In the genomic region with DNA sequence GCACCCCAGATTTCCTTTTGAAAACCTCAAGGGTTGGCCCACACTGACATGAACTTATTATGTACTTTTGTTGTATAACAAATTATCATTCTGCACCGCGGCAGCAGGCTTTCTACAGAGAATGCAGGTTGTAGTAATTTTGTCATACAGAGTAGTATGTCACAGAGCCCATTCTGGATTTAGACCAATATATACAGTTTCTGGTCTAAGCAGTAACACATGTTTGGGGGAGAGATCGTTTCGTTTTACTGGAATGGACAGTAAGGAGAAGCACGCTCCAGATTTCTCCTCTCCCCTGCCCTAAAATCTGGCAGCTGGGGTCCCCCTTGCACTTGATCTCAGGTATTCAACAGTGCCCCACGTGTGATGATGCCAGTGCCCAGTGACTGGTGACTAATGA, we compare ENCODE assay signal across 25 mouse cellular contexts.
DNase-seq lines count a peak whose midpoint lies in the region; ATAC-seq and TF ChIP-seq lines count a peak whose summit lies in the region.
"Had no signal": no experiment of that assay in that cellular context is flagged by ENCODE, and none has a peak within 500 bp of the region (broad histone marks: within the 10 kb centered on the region; RNA-seq: fewer than 3 reads in every experiment).

No protein-coding gene starts in this region.

- H3K27me3 ChIP-seq in embryonic facial prominence, embryonic 13.5 days, result peaks cover 26% of the 10 kb centered on the region
- no peaks in the 10 kb centered on the region for H3K27me3 ChIP-seq in limb, embryonic 10.5 days (ENCODE audit: low read depth, poor library complexity, severe bottlenecking)
- no peaks in the 10 kb centered on the region for H3K27me3 ChIP-seq in limb, embryonic 14.5 days (ENCODE audit: control insufficient read depth, insufficient read depth, low read length)
- no peaks in the 10 kb centered on the region for H3K27me3 ChIP-seq in forebrain, postnatal 0 days (ENCODE audit: insufficient read depth, low read length)
- H3K27me3 ChIP-seq: hindbrain, embryonic 12.5 days; hindbrain, embryonic 15.5 days; intestine, embryonic 15.5 days; Patski had no signal

- WGBS in embryonic facial prominence, embryonic 13.5 days, result 26% methylated on average over 6 of the region's 6 CpGs
- 86% methylated on average over 6 of the region's 6 CpGs for WGBS in limb, embryonic 10.5 days
- WGBS in limb, embryonic 14.5 days, result 21% methylated on average over 6 of the region's 6 CpGs
- WGBS in forebrain, postnatal 0 days, result 80% methylated on average over 6 of the region's 6 CpGs

- H3K27ac ChIP-seq in embryonic facial prominence, embryonic 13.5 days, result peak overlapping the region; percentile 55; the same call in 1 of the 2 replicates
- peak overlapping the region; percentile 17; the same call in 1 of the 2 replicates for H3K27ac ChIP-seq in limb, embryonic 10.5 days
- H3K27ac ChIP-seq in limb, embryonic 14.5 days (replicated peaks; ENCODE audit: low read depth, low read length), result peak overlapping the region; percentile 46
- H3K27ac ChIP-seq in forebrain, postnatal 0 days (ENCODE audit: low read depth, low read length), result no peak overlapping the region
- H3K27ac ChIP-seq: heart, adult 2 months; heart, embryonic 10.5 days; heart, embryonic 13.5 days; hindbrain, embryonic 12.5 days; hindbrain, embryonic 15.5 days; intestine, embryonic 15.5 days had no signal

- ATAC-seq in embryonic facial prominence, embryonic 13.5 days (ENCODE audit: insufficient number of reproducible peaks, insufficient read depth, low FRiP score, low TSS enrichment, low read depth), result no peak
- ATAC-seq in limb, embryonic 14.5 days (ENCODE audit: low FRiP score, low read depth), result peak; percentile 51; the same call in 1 of the 2 replicates
- no peak for ATAC-seq in forebrain, postnatal 0 days
- ATAC-seq: CD4-positive, CD25-positive, alpha-beta regulatory T cell, adult 4 months; forebrain, embryonic 14.5 days; intestine, embryonic 15.5 days; Patski had no signal

- peak overlapping the region; percentile 30 for H3K4me2 ChIP-seq in embryonic facial prominence, embryonic 13.5 days
- peak overlapping the region; percentile 18 for H3K4me2 ChIP-seq in limb, embryonic 14.5 days (replicated peaks; ENCODE audit: low read depth, low read length, severe bottlenecking)
- H3K4me2 ChIP-seq in forebrain, postnatal 0 days (ENCODE audit: low read depth), result no peak overlapping the region
- H3K4me2 ChIP-seq: heart, embryonic 13.5 days; hindbrain, embryonic 12.5 days; hindbrain, embryonic 15.5 days; intestine, embryonic 15.5 days had no signal

- peaks cover 57% of the 10 kb centered on the region for H3K4me1 ChIP-seq in embryonic facial prominence, embryonic 13.5 days
- H3K4me1 ChIP-seq in limb, embryonic 10.5 days, result peaks cover 50% of the 10 kb centered on the region
- H3K4me1 ChIP-seq in limb, embryonic 14.5 days (ENCODE audit: control insufficient read depth, insufficient read depth, low read length), result peaks cover 42% of the 10 kb centered on the region
- no peaks in the 10 kb centered on the region for H3K4me1 ChIP-seq in forebrain, postnatal 0 days (ENCODE audit: insufficient read depth)
- H3K4me1 ChIP-seq: intestine, embryonic 15.5 days had no signal

- no peak overlapping the region for H3K4me3 ChIP-seq in embryonic facial prominence, embryonic 13.5 days
- no peak overlapping the region for H3K4me3 ChIP-seq in limb, embryonic 10.5 days
- H3K4me3 ChIP-seq in limb, embryonic 14.5 days (replicated peaks; ENCODE audit: low read length), result no peak overlapping the region
- H3K4me3 ChIP-seq in forebrain, postnatal 0 days (ENCODE audit: low read depth, low read length), result no peak overlapping the region
- H3K4me3 ChIP-seq: heart, adult 2 months; heart, embryonic 10.5 days; heart, embryonic 13.5 days; hindbrain, embryonic 12.5 days; hindbrain, embryonic 15.5 days; intestine, embryonic 15.5 days had no signal

- H3K9me3 ChIP-seq in embryonic facial prominence, embryonic 13.5 days, result no peaks in the 10 kb centered on the region
- H3K9me3 ChIP-seq in limb, embryonic 10.5 days (replicated peaks), result no peaks in the 10 kb centered on the region
- no peaks in the 10 kb centered on the region for H3K9me3 ChIP-seq in limb, embryonic 14.5 days (ENCODE audit: control insufficient read depth, low read length)
- no peaks in the 10 kb centered on the region for H3K9me3 ChIP-seq in forebrain, postnatal 0 days (ENCODE audit: low read length)
- H3K9me3 ChIP-seq: heart, embryonic 10.5 days; heart, embryonic 13.5 days; hindbrain, embryonic 12.5 days; hindbrain, embryonic 15.5 days; intestine, embryonic 15.5 days had no signal

- no peak for TF ChIP-seq CTCF in forebrain, postnatal 0 days (IDR thresholded peaks at IDR 0.05; ENCODE audit: low read depth)

- H3K36me3 ChIP-seq in embryonic facial prominence, embryonic 13.5 days, result no peaks in the 10 kb centered on the region
- H3K36me3 ChIP-seq in limb, embryonic 10.5 days, result no peaks in the 10 kb centered on the region
- H3K36me3 ChIP-seq in limb, embryonic 14.5 days (ENCODE audit: control insufficient read depth, insufficient read depth, low read length), result no peaks in the 10 kb centered on the region
- no peaks in the 10 kb centered on the region for H3K36me3 ChIP-seq in forebrain, postnatal 0 days (ENCODE audit: insufficient read depth)
- H3K36me3 ChIP-seq: heart, embryonic 10.5 days; heart, embryonic 13.5 days; hindbrain, embryonic 12.5 days; hindbrain, embryonic 15.5 days; intestine, embryonic 15.5 days had no signal

- no peak overlapping the region for H3K9ac ChIP-seq in embryonic facial prominence, embryonic 13.5 days
- no peak overlapping the region for H3K9ac ChIP-seq in limb, embryonic 14.5 days (ENCODE audit: low read depth, low read length, severe bottlenecking)
- no peak overlapping the region for H3K9ac ChIP-seq in forebrain, postnatal 0 days
- H3K9ac ChIP-seq: heart, embryonic 13.5 days; hindbrain, embryonic 12.5 days; hindbrain, embryonic 15.5 days; intestine, embryonic 15.5 days had no signal

- no peak for TF ChIP-seq POLR2A in limb, embryonic 14.5 days (IDR thresholded peaks at IDR 0.05; ENCODE audit: borderline replicate concordance, extremely low read depth, insufficient read depth, insufficient read length)

- peak; percentile 23 for DNase-seq in NIH3T3 (ENCODE audit: low read depth)
- no peak for DNase-seq in limb, embryonic 10.5 days (ENCODE audit: low spot score)
- DNase-seq in limb, embryonic 14.5 days (ENCODE audit: low spot score), result peak; percentile 65
- DNase-seq in forebrain, postnatal 0 days, result no peak
- DNase-seq in kidney, postnatal 25 days, result no peak
- no peak for DNase-seq in kidney, postnatal 14 days
- DNase-seq: adrenal gland, postnatal 14 days; cerebellum, adult 11 months; cerebellum, adult 2 months; cerebellum, adult 9-11 months; cerebellum, postnatal 25 days; gastrocnemius, postnatal 10 days; gastrocnemius, postnatal 36 days; heart, adult 2 months; heart, postnatal 14 days; kidney, adult 11 months had no signal

Comparison
In these comparisons a context has a peak if more than half of its experiments do, and no peak if none do; other contexts are left out.
1. DNase-seq: peak in NIH3T3 (single experiment) and limb, embryonic 14.5 days (single experiment); none in limb, embryonic 10.5 days (single experiment), forebrain, postnatal 0 days (single experiment), kidney, postnatal 25 days (0 of 2) and kidney, postnatal 14 days (single experiment).